Mouse (Mus musculus): ENCODE measurements around the gene Vmn2r46. TPM values are rescaled to one million over a fixed set of nuclear protein-coding genes. Genes with fewer than 3 reads are reported as not detected.
"Not testable (repeated sequence)": the region's sequence is repeated elsewhere in the genome, so short reads cannot be mapped to it uniquely, and the experiment has no call there.

Vmn2r46 gene
- not detected for total RNA-seq (2021)
- long read RNA-seq, experiment 1, result 0 reads
- long read RNA-seq, experiment 2, result 0 reads

DNA sequence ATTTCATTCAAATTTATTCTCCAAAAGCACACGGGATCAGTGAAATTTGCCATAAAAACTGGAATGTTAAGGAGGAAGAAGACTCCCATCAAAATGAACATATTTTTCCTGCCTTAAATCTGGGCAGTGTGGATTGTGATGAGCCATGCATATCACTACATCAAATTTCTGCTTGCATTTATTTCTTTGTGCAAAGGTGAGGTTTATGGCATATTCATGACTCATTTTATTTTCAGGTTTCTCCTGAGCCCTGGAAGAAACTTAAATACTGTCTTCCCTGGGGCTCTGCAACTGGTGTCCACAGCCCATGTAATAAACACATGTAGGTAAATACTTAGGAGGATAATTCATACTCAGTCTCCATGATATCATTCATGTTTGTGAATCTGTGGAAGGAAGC, at the start of gene Vmn2r46:
Gene Vmn2r46, minus strand, starts transcription at position 101 of the 400 bp plus-strand sequence.
- not testable (repeated sequence) for DNase-seq

Other genes with a start within 250 kb of the Vmn2r46 start
- not detected for gene Vmn2r47, start 70.8 kb upstream of the Vmn2r46 start, total RNA-seq (2021)
- not detected for gene Vmn2r48, start 183.0 kb upstream of the Vmn2r46 start, total RNA-seq (2021)
- gene Vmn2r49, start 221.7 kb upstream of the Vmn2r46 start, total RNA-seq (2021), result not detected